Mouse (Mus musculus): ENCODE data around the gene Catsper2.

DNA sequence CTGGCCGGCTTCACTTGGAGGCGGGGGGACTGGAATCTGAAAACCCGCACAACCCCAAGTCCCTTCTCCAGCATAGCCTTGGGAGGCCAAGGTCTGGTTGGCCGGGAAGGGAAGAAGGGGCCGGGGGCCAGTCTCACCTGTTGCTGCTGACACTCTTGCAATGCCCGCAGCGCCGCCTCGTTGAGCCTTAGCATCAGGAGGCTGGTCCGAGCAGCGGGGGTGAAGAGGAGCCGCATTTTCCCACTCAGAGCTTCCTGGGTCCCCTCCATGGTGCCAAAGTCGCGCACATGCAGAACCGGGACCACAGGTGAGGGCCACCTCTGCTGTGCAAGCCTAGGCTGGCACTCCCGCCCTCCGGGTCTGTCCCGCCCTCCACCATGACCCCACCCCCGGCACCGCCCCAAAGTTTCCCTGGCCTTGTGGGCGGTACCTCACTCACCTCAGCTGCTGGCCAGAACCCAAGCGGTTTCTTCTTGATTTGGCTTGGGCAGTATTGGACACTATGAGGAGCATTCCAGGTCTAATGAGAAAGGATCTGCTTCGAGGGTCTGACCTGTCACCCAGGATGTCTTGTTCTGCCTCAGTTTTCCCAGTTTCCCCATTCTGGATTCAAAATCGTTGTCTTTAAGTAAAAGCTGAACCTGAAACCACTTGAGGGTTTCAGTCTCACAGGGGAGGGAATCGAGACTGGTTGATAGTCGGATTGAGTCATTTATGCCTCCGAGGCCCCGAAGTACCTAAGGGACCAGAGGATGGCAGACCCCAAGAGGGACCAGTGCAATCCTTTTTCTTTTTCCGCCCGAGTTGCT is 28.9 kb upstream of the Catsper2 start:
- TF ChIP-seq CTCF (IDR thresholded peaks at IDR 0.05; ENCODE audit: control insufficient read depth, insufficient read depth, insufficient read length) (no peak), MYOG (IDR thresholded peaks at IDR 0.05; ENCODE audit: control insufficient read depth, extremely low read depth, insufficient read length) (no peak), FOSL1 (IDR thresholded peaks at IDR 0.05; ENCODE audit: insufficient read depth, low read length, poor library complexity, severe bottlenecking) (no peak), USF1 (IDR thresholded peaks at IDR 0.05; ENCODE audit: low read depth) (no peak), MAX (IDR thresholded peaks at IDR 0.05) (no peak)

Measured in C2C12 (cell line).